Mouse (Mus musculus): Measurements from ENCODE around the gene Gm20388.

DNA sequence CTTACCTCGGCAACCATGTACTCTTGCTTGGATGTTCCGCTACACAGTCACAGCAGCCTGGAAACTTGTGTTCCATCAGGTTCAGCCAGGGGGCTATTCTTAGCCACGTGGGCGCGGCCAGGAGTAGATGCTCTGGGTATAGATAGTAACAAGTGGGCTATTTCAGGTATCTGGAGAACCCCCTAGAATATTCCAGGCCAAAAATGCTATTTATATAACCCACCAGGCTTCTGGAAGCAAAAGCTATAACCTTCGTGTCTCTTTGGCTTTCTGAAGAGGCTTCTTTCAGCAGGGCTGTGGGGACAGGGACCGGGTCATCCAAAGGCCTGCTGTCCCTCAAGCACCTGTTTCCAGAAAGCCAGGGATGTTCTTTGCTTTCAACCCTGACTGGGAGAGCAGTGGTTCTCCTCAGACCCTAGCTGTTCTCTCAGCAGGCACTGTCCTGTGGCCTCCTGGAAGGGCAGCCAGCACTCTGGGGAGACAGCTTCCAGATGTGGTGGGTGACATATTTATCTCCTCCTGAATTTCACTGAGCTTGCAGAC lies 2540.6 kb downstream of the Gm20388 start:
- TF ChIP-seq POLR2A (IDR thresholded peaks at IDR 0.05; ENCODE audit: borderline replicate concordance, extremely low read depth, insufficient read depth, insufficient read length, poor library complexity, severe bottlenecking) = no peak
- no peak for TF ChIP-seq CTCF (IDR thresholded peaks at IDR 0.05; ENCODE audit: borderline replicate concordance, extremely low read depth, insufficient read depth, insufficient read length)

All from brain, embryonic 14.5 days (tissue).